Mouse (Mus musculus) heart, embryonic 16.5 days (tissue): ENCODE measurements around the gene Prkca. TPM values are rescaled to one million over a fixed set of nuclear protein-coding genes. Genes with fewer than 3 reads are reported as not detected.
A peak's percentile ranks its signal among the peaks of the same experiment; 100 is the strongest.

Experiments used
- ATAC-seq: fragments of 200-750 bp; cut with Nextera tagmentation; replicated peaks from 2 replicates; pipeline ENCODE4 v1.8.0; 2017; ENCODE audit warnings: moderate number of reproducible peaks; ENCODE audit not compliant: insufficient read depth, low FRiP score; ENCODE audit errors: extremely low read depth
- H3K27ac ChIP-seq: fragments of 300-500 bp; sonication (generic); 2 replicates; pipeline ENCODE4 v1.5.1; 2014; ENCODE audit warnings: mild to moderate bottlenecking, low read length, control low read depth, moderate library complexity
- H3K27me3 ChIP-seq: fragments of 300-500 bp; sonication (generic); 2 replicates; pipeline ENCODE4 v1.6.1; 2014; ENCODE audit warnings: low read length, mixed read lengths; ENCODE audit not compliant: control insufficient read depth, insufficient read depth
- H3K36me3 ChIP-seq: fragments of 300-500 bp; sonication (generic); 2 replicates; pipeline ENCODE4 v1.6.1; 2014; ENCODE audit not compliant: control insufficient read depth, insufficient read depth
- H3K4me1 ChIP-seq: fragments of 300-500 bp; sonication (generic); 2 replicates; pipeline ENCODE4 v1.6.1; 2014; ENCODE audit warnings: low read length, mixed read lengths; ENCODE audit not compliant: control insufficient read depth, insufficient read depth
- H3K4me2 ChIP-seq: fragments of 300-500 bp; sonication (generic); 2 replicates; pipeline ENCODE4 v1.6.1; 2014; ENCODE audit warnings: low read depth, mild to moderate bottlenecking, control low read depth, low read length
- H3K4me3 ChIP-seq: fragments of 300-500 bp; sonication (generic); 2 replicates; pipeline ENCODE4 v1.5.1; 2014; ENCODE audit warnings: mild to moderate bottlenecking, control low read depth, low read length
- H3K9ac ChIP-seq: fragments of 300-500 bp; sonication (generic); 2 replicates; pipeline ENCODE4 v1.6.1; 2014; ENCODE audit warnings: low read length, control low read depth
- H3K9me3 ChIP-seq: fragments of 300-500 bp; sonication (generic); replicated peaks from 2 replicates; pipeline ENCODE4 v1.6.1; 2016; ENCODE audit warnings: low read length; ENCODE audit not compliant: control insufficient read depth
- whole genome bisulfite sequencing: fragments of 180-500 bp; shearing (Covaris S2); extraction: QIAGEN DNeasy Blood & Tissue Kit; methylation state at CpG from one replicate; pipeline ENCODE4 v1.1.7; 2014; 5-methylcytosine and 5-hydroxymethylcytosine counted together
- polyA plus RNA-seq: library from polyadenylated mRNA; unstranded; fragments of >200 nt; fragmentation: Nextera tagmentation; extraction: Ambion mirVana; gene quantifications from 2 replicates; pipeline ENCODE4 v1.2.1, GENCODE M21; 2015

The Prkca gene
- polyA plus RNA-seq, 1 experiment from 2014 or later = 14.4 TPM

GRCm38 (mm10) chr11:108344759-108345158 is 1.0 kb upstream of the Prkca start:
- Histone ChIP-seq H3K4me3 (peak overlapping the region; percentile 73; the same call in 1 of the 2 replicates), H3K27me3 (no peaks in the 10 kb centered on the region), H3K36me3 (no peaks in the 10 kb centered on the region), H3K9ac (no peak overlapping the region), H3K4me2 (peak overlapping the region; percentile 93), H3K4me1 (peaks cover 17% of the 10 kb centered on the region), H3K9me3 (no peaks in the 10 kb centered on the region), H3K27ac (no peak overlapping the region)
- no peak for ATAC-seq
- 72% methylated on average over 8 of the region's 8 CpGs for WGBS

GRCm38 (mm10) chr11:108342781-108343768 is 653 bp downstream of the Prkca start, which contains the start of gene Apoh:
TSS of gene Apoh (plus strand) at chr11:108343354.
- WGBS = under 1% methylated on average over 75 of the region's 75 CpGs
- Histone ChIP-seq H3K27ac (peak within 1 kb of the TSS; percentile 85), H3K4me2 (peak within 1 kb of the TSS; percentile 93), H3K9ac (peak within 1 kb of the TSS; percentile 95), H3K4me3 (peak within 1 kb of the TSS; percentile 73), H3K36me3 (no peaks in the 10 kb centered on the region), H3K27me3 (no peaks in the 10 kb centered on the region), H3K4me1 (peaks cover 17% of the 10 kb centered on the region), H3K9me3 (no peaks in the 10 kb centered on the region)
- ATAC-seq = peak; percentile 65

- no peaks in the 10 kb centered on the region for H3K9me3 ChIP-seq
- H3K4me3 ChIP-seq = peak overlapping the region; percentile 73
- H3K27ac ChIP-seq = no peak overlapping the region
- 21% methylated on average over 8 of the region's 8 CpGs for WGBS
- peaks cover 19% of the 10 kb centered on the region for H3K4me1 ChIP-seq
- H3K4me2 ChIP-seq = peak overlapping the region; percentile 93
- H3K27me3 ChIP-seq = no peaks in the 10 kb centered on the region
- no peak for ATAC-seq
- no peaks in the 10 kb centered on the region for H3K36me3 ChIP-seq
- H3K9ac ChIP-seq = peak overlapping the region; percentile 95
Observed at GRCm38 (mm10) chr11:108341783-108342182, 1.9 kb downstream of the Prkca start.

- H3K4me2 ChIP-seq = no peak overlapping the region
- H3K4me1 ChIP-seq = peaks cover 26% of the 10 kb centered on the region
- no peaks in the 10 kb centered on the region for H3K36me3 ChIP-seq
- 70% methylated on average over 4 of the region's 4 CpGs for WGBS
- H3K27me3 ChIP-seq = no peaks in the 10 kb centered on the region
- no peaks in the 10 kb centered on the region for H3K9me3 ChIP-seq
- no peak overlapping the region for H3K27ac ChIP-seq
- H3K4me3 ChIP-seq = no peak overlapping the region
- no peak overlapping the region for H3K9ac ChIP-seq
- no peak for ATAC-seq
Observed at GRCm38 (mm10) chr11:108340293-108340692, 3.4 kb downstream of the Prkca start.

- ATAC-seq = no peak
- H3K27me3 ChIP-seq = no peaks in the 10 kb centered on the region
- no peaks in the 10 kb centered on the region for H3K9me3 ChIP-seq
- peaks cover 32% of the 10 kb centered on the region for H3K4me1 ChIP-seq
- WGBS = 20% methylated on average over 5 of the region's 5 CpGs
- peak overlapping the region; percentile 33; the same call in 1 of the 2 replicates for H3K27ac ChIP-seq
- peak overlapping the region; percentile 30 for H3K4me2 ChIP-seq
- no peak overlapping the region for H3K4me3 ChIP-seq
- H3K9ac ChIP-seq = 0 out of 2 replicates have a peak overlapping the region, but pooled peaks have one; percentile 10
- H3K36me3 ChIP-seq = no peaks in the 10 kb centered on the region; the same call in 1 of the 2 replicates
Observed at GRCm38 (mm10) chr11:108336445-108336844, 7.3 kb downstream of the Prkca start.

DNA sequence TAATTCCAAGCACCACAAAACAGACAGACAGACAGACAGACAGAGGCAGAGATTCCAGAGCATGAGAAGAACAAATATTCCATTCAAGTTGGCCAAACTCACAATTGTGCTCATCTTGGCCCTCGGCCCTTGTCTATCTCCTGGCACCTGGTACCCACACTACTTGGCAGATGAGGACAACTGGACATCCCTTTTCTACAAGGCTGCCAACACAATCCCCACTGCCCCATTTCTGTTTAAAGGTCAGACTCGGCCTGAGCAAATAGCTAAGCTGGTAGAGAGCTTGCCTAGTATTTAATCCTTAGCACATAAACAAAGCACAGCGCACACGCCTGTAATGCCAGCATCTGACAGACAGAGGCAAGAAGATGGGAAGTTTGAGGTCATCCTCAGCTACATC is 8.2 kb downstream of the Prkca start:
- Histone ChIP-seq H3K9ac (no peak overlapping the region), H3K4me1 (peaks cover 29% of the 10 kb centered on the region), H3K27me3 (no peaks in the 10 kb centered on the region), H3K27ac (no peak overlapping the region), H3K4me2 (no peak overlapping the region), H3K9me3 (no peaks in the 10 kb centered on the region), H3K36me3 (no peaks in the 10 kb centered on the region; the same call in 1 of the 2 replicates), H3K4me3 (no peak overlapping the region)
- no peak for ATAC-seq
- 93% methylated on average over 4 of the region's 4 CpGs for WGBS

DNA sequence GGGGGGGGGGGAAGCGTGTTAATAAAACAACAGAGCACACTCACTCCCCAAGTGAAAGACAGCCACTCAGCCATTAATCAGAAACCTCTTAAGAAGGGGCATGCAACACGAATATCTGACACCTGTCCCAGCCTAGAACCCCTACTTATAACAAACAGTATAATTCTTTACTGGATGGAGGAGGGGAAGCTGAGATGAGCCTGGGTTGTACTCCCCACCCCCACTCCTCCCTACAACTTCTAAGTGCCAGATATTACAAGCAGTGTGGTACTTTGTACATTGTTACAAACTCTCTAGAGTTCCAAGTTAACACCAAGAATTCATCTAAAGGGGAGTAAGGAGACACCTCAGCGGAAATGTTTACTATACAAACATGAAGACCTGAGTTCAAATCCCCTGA is 9.1 kb downstream of the Prkca start:
- Histone ChIP-seq H3K4me2 (no peak overlapping the region), H3K36me3 (no peaks in the 10 kb centered on the region; the same call in 1 of the 2 replicates), H3K4me3 (no peak overlapping the region), H3K9ac (no peak overlapping the region), H3K27ac (no peak overlapping the region), H3K4me1 (peaks cover 29% of the 10 kb centered on the region), H3K27me3 (no peaks in the 10 kb centered on the region), H3K9me3 (no peaks in the 10 kb centered on the region)
- ATAC-seq = no peak
- 44% methylated on average over 3 of the region's 3 CpGs for WGBS

DNA sequence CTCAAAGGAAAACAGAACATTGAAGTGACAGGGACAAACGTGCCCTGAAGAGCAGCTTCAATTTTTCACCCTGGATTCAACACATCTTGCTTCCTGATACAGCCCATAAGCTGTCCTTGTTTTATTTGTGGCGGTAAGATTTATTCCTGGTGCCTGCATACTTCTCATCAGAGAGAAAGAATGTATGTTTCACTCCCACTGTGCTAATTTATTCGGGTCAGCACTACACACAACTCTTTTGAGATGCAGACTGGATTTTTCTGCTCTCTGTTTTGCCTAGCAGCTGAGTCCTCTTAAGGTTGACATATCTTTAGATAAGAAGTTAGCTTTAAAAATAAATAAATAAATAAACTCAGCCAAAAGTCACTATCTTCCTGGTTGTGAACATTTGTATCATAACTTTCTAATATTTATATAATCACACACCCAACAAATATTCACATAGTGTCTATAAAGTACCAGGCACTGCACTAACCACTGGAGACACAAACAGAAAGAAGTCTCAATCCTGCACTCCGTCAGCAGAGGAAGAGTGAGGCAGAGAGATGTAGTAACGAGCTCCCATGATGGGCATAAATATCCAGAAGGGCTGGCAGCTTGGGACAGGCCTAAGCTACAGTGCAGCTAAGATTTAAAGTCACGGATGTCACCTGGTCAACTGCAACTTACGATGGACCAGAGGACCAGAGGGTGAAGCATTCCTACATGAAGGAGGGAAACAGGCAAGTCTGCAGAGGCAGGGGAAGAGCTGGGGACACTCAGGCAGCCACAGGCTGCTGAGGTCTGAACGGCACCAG is 9.9 kb downstream of the Prkca start:
- no peaks in the 10 kb centered on the region; the same call in 1 of the 2 replicates for H3K36me3 ChIP-seq
- no peak overlapping the region for H3K9ac ChIP-seq
- H3K27me3 ChIP-seq = no peaks in the 10 kb centered on the region
- ATAC-seq = no peak
- H3K27ac ChIP-seq = 0 out of 2 replicates have a peak overlapping the region, but pooled peaks have one; percentile 18
- H3K4me2 ChIP-seq = no peak overlapping the region
- peaks cover 35% of the 10 kb centered on the region for H3K4me1 ChIP-seq
- WGBS = 51% methylated on average over 8 of the region's 8 CpGs
- H3K4me3 ChIP-seq = no peak overlapping the region
- no peaks in the 10 kb centered on the region for H3K9me3 ChIP-seq
